Mouse (Mus musculus): ENCODE results near the gene Tnfsf14. TPM values are rescaled to one million over a fixed set of nuclear protein-coding genes. Genes with fewer than 3 reads are reported as not detected.

The Tnfsf14 gene
- total and polyA plus RNA-seq, 3 experiments: 10.6 to 15.4 (median 14.6) TPM

DNA sequence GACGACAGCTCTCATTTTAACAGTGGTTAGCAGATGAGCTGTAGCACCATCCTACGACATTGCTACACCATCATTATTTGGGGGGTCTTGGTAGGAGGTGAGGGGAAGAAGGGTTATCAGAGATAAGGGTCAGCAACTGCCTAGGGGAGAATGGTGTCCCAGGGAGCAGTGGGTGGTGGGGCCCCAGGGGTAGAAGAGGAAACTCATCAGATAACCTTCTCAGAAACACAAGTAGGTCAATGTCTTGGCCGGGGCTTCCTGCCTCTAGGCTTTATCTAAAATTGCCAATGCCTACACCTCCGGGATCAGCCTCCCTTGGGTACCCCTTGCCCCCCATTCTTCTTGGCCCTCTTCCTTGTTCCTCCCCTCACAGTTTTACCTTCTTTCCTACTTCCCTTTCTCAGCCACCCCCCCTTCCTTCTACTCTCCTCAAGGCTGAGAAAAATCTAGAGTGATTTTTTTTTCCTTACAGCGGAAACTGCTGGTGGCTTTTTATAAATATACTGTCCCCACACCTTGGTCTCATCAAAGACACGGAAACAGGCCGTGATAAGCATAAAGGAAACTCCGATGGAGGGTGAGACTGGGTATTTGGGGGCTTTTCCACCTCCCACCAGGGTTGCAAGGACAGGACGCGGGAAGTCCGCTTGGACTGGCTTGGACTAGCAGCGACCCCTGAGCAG lies 5.3 kb downstream of the Tnfsf14 start:
- peaks cover 9% of the 10 kb centered on the region for H3K9me3 ChIP-seq (replicated peaks; ENCODE audit: low read length)
- in situ Hi-C loops (cut with MboI; ENCODE audit: low pct_ligation_motif_present, low pct_unique_long_range_greater_than_20kb, low sequenced_read_pairs) (no loop called here), dilution Hi-C loops (cut with MboI; ENCODE audit: extremely low pct_ligation_motif_present, extremely low pct_unique_long_range_greater_than_20kb, low sequenced_read_pairs) (no loop called here)
- no peaks in the 10 kb centered on the region for H3K79me2 ChIP-seq (replicated peaks; ENCODE audit: control insufficient read depth, extremely low read depth, insufficient read depth, poor library complexity, severe bottlenecking)
- no peaks in the 10 kb centered on the region for H3K27me3 ChIP-seq (replicated peaks)
- DNase-seq (ENCODE audit: extremely low read depth): peak; percentile 31
- no peak overlapping the region for H3K27ac ChIP-seq (ENCODE audit: insufficient read depth, low read depth)
- H3K4me3 ChIP-seq (replicated peaks in 1 of 3; ENCODE audit: low read depth in 2 of 3, low read length in 2 of 3, poor library complexity in 1 of 3): no peak overlapping the region
- peaks cover 6 to 42% of the 10 kb centered on the region in 2 experiments for H3K4me1 ChIP-seq (ENCODE audit: control insufficient read depth in 1 of 2, insufficient read depth in 2 of 2)
- TF ChIP-seq IRF4 (IDR thresholded peaks at IDR 0.05; ENCODE audit: low read depth, low read length) (peak; percentile 51; the same call in 1 of the 2 replicates), HCFC1 (IDR thresholded peaks at IDR 0.05; ENCODE audit: low read depth, low read length) (no peak), SIN3A (IDR thresholded peaks at IDR 0.05; ENCODE audit: low read length) (no peak), CHD2 (IDR thresholded peaks at IDR 0.05; ENCODE audit: low read length) (no peak), TBP (conservative IDR thresholded peaks at IDR 0.05; ENCODE audit: low read depth, low read length) (no peak), KAT2A (IDR thresholded peaks at IDR 0.05; ENCODE audit: insufficient replicate concordance, low read length) (no peak), JUN (IDR thresholded peaks at IDR 0.05; ENCODE audit: insufficient read depth, low read depth, low read length) (no peak), ZC3H11A (IDR thresholded peaks at IDR 0.05; ENCODE audit: low read depth, low read length) (no peak), ZNF384 (IDR thresholded peaks at IDR 0.05; ENCODE audit: low read depth, low read length) (peak; percentile 86), MXI1 (IDR thresholded peaks at IDR 0.05; ENCODE audit: low read depth, low read length) (no peak), GABPA (IDR thresholded peaks at IDR 0.05; ENCODE audit: insufficient replicate concordance, low read depth, low read length) (no peak), MAFK (IDR thresholded peaks at IDR 0.05; ENCODE audit: insufficient replicate concordance, low read length) (no peak), MAZ (IDR thresholded peaks at IDR 0.05; ENCODE audit: low read depth, low read length) (no peak)
- H3K4me2 ChIP-seq (ENCODE audit: insufficient read depth, low read depth, poor library complexity, severe bottlenecking): no peak overlapping the region
- peaks cover 0 to 26% of the 10 kb centered on the region in 2 experiments for H3K36me3 ChIP-seq (replicated peaks in 1 of 2; ENCODE audit: control insufficient read depth in 1 of 2, insufficient read depth in 1 of 2, low read length in 1 of 2)
- H3K9ac ChIP-seq (ENCODE audit: insufficient read depth, low read depth): no peak overlapping the region

DNA sequence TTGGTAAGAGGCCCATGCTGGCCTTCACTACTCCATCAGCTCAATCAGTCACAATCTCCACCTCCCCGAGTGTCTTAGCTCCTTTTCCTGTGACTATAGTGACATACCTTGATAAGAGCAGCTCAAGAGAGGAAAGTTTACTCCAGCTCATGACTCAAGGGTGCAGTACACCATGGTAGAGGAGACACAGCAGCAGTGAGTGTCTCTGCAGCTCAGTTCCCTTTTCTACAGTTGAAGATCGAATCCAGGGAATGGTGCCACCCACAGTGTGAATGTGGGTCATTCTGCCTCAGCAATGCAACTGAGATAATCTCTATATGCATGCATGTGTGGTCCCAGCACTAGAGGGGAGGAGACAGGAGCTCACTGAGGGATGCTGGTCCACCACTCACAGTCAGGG lies 8.3 kb downstream of the Tnfsf14 start:
- dilution Hi-C loops (cut with MboI; ENCODE audit: extremely low pct_ligation_motif_present, extremely low pct_unique_long_range_greater_than_20kb, low sequenced_read_pairs) (no loop called here), in situ Hi-C loops (cut with MboI; ENCODE audit: low pct_ligation_motif_present, low pct_unique_long_range_greater_than_20kb, low sequenced_read_pairs) (no loop called here)
- peaks cover 0 to 18% of the 10 kb centered on the region in 2 experiments for H3K36me3 ChIP-seq (replicated peaks in 1 of 2; ENCODE audit: control insufficient read depth in 1 of 2, insufficient read depth in 1 of 2, low read length in 1 of 2)
- no peak overlapping the region for H3K4me3 ChIP-seq (replicated peaks in 1 of 3; ENCODE audit: low read depth in 2 of 3, low read length in 2 of 3, poor library complexity in 1 of 3)
- TF ChIP-seq MAZ (IDR thresholded peaks at IDR 0.05; ENCODE audit: low read depth, low read length) (no peak), NRF1 (IDR thresholded peaks at IDR 0.05; ENCODE audit: low read depth, low read length) (no peak), USF2 (conservative IDR thresholded peaks at IDR 0.05; ENCODE audit: low read depth, low read length) (no peak), SMC3 (IDR thresholded peaks at IDR 0.05; ENCODE audit: low read depth, low read length) (no peak), USF1 (IDR thresholded peaks at IDR 0.05; ENCODE audit: low read depth, low read length) (no peak), ZKSCAN1 (IDR thresholded peaks at IDR 0.05; ENCODE audit: borderline replicate concordance, low read depth, low read length) (no peak), E2F4 (IDR thresholded peaks at IDR 0.05; ENCODE audit: insufficient replicate concordance, low read depth, low read length) (no peak), JUND (conservative IDR thresholded peaks at IDR 0.05; ENCODE audit: low read depth, low read length) (no peak), MAFK (IDR thresholded peaks at IDR 0.05; ENCODE audit: insufficient replicate concordance, low read length) (no peak), NELFE (IDR thresholded peaks at IDR 0.05; ENCODE audit: low read depth, low read length) (no peak), POLR2AphosphoS2 (IDR thresholded peaks at IDR 0.05; ENCODE audit: low read depth, low read length) (no peak), TBP (conservative IDR thresholded peaks at IDR 0.05; ENCODE audit: low read depth, low read length) (no peak), JUN (IDR thresholded peaks at IDR 0.05; ENCODE audit: insufficient read depth, low read depth, low read length) (no peak), PAX5 (IDR thresholded peaks at IDR 0.05; ENCODE audit: low read length) (no peak), RCOR1 (conservative IDR thresholded peaks at IDR 0.05; ENCODE audit: low read depth, low read length) (no peak)
- no peaks in the 10 kb centered on the region for H3K79me2 ChIP-seq (replicated peaks; ENCODE audit: control insufficient read depth, extremely low read depth, insufficient read depth, poor library complexity, severe bottlenecking)
- no peak overlapping the region for H3K9ac ChIP-seq (ENCODE audit: insufficient read depth, low read depth)
- peaks cover 3 to 37% of the 10 kb centered on the region in 2 experiments for H3K4me1 ChIP-seq (ENCODE audit: control insufficient read depth in 1 of 2, insufficient read depth in 2 of 2)
- H3K4me2 ChIP-seq (ENCODE audit: insufficient read depth, low read depth, poor library complexity, severe bottlenecking): no peak overlapping the region
- no peaks in the 10 kb centered on the region for H3K27me3 ChIP-seq (replicated peaks)
- H3K27ac ChIP-seq (ENCODE audit: insufficient read depth, low read depth): no peak overlapping the region
- H3K9me3 ChIP-seq (replicated peaks; ENCODE audit: low read length): peaks cover 14% of the 10 kb centered on the region
- DNase-seq (ENCODE audit: extremely low read depth): no peak

Measured in CH12.LX (cell line).